Mouse (Mus musculus) liver, postnatal 0 days (tissue): Measurements from ENCODE around the gene Zfp983.
A peak's percentile ranks its signal among the peaks of the same experiment; 100 is the strongest.

Experiments used
- CTCF ChIP-seq: sonication (generic); IDR thresholded peaks from 2 replicates; pipeline ENCODE4 v1.5.1; 2016; ENCODE audit warnings: antibody characterized with exemption, low read depth
- EP300 ChIP-seq: IDR thresholded peaks from 2 replicates; pipeline ENCODE4 v1.6.1; 2016; ENCODE audit warnings: antibody characterized with exemption, low read depth, mild to moderate bottlenecking

DNA sequence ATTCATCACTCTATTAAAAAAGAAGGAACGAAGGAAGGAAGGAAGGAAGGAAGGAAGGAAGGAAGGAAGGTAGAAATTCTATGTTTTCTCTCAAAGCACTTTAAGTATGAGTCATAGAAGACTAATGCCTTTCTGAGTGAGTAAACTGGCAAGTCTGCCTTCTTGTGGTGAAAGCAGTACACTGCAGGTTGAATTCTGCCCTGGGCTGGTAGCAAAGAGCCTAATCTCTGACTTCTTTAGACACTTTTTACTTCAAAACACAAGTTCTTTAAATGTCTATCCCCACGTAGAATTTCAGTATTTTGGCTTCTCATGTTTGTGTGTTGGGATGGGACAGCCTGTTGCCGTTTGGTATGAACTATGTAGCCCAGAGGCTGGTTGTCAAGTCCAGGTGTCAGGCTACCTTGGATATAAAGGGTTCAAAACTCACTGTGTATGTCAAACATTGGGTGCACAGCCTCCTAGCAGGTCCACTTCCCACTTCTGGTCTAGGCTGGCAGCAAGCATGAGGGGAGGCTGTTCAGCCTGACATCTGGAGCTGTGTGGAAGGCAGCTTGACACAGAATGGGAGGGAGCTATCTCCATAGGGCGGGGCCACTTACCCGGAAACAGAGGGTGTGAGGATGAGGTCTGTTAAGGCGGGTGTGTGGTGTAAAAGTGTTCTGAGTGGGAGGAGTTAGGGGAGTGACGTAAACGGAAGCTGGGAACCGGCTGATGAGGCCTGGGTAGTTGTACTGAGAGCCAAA, 29.0 kb downstream of the Zfp983 start:
- TF ChIP-seq CTCF = peak; percentile 82
- TF ChIP-seq EP300 = no peak; the same call in 1 of the 2 replicates
